Mouse (Mus musculus): Measurements from ENCODE around the gene Ddx23.
A peak's percentile ranks its signal among the peaks of the same experiment; 100 is the strongest.

Gene Ddx23

GRCm38 (mm10) chr15:98631493-98631892, 31.2 kb downstream of the Ddx23 start:
- peak; percentile 85 for DNase-seq

- no peak for DNase-seq
These were observed 32.2 kb downstream of the Ddx23 start, which contains the start of gene Cacnb3 for GRCm38 (mm10) chr15:98630540-98630939. Gene Cacnb3 (plus strand): TSS chr15:98630840.

- no peak for DNase-seq
These were observed 33.2 kb downstream of the Ddx23 start for GRCm38 (mm10) chr15:98629464-98629863.

DNA sequence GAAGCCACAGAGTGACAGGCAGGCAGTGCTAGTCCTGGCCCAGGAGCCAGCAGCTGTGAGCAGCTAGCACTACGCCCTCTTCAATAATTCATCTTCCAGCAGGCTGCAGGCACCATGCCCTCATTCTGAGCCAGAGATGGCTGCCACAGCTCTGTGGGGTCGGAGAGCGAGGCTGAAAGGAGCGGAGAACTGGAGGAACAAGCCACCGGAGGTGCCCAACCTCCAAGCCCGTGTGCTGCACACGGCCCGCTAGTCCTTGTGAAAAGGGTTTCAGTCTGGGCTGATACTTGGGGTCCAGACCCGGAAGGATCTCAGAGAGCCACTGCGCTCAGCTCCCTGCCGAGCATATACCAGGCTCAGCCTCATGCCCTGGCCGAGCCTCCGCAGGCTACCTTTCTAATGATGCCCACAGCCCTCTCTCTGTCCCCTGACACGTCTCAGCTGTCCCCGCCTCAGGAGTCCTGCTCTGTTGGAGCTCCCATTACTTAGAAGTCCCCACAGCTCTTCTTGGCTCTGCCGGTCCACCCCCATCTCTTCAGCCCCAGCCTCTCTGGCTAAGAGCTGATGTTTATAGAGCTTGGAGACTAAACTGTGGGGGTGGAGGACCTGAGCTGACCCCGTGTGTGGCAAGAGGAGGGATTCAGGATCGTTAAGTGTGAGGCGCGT, 34.0 kb downstream of the Ddx23 start:
- no peak for DNase-seq

DNA sequence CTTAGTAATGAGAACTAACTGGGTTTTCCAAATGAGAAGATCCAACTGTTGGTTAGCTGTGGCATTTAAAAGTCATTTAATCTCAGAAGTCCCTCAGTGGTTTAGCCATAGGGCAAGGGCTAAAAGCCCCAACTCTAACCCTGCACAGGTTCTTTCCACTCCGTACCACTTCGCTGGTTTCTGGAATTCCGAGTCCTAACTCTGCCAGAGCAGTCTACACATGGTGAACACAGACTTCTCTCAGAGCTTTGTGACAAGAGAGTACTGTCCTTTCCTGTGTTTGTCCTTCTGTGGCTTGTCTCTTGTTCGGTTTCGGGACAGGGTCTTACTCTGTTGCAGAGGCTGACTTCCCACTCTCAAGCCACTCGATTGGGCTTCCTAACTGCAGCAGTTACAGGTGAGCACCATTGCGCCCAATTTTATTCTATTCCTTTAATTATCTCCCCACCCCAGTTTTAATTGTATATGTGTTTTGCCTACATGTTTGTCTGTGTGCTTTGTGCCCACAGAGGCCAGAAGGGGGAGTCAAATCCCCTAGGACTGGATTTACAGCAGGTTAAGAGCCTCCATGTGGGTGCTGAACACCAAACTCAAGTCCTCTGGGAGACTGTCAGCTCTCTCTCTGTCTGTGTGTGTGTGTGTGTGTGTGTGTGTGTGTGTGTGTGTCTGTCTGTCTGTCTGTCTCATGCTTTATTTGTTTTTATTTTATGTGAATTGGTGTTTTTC, 36.0 kb downstream of the Ddx23 start:
- DNase-seq = no peak

DNA sequence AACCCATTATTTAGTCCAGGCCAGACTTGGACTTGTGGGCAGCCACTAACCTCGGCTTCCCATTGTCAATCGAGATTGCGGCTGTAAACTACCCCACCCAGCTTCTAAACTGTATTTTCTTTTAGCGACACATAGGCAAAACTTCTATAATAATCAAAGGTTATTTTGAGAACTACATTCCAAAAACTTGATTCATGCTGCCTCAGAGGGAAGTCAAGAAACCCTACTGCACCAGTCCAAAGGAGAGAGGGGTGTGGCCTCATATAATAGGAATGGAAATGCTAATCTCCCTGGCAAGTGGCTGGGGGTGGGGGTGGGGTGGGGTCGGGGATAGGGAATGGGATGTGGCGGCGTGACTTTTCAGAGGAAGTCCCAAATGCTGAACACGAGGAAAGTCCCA, 36.6 kb downstream of the Ddx23 start:
- no peak for DNase-seq

- DNase-seq = no peak
These were observed 39.3 kb downstream of the Ddx23 start for GRCm38 (mm10) chr15:98623361-98623821.

- DNase-seq = no peak
These were observed 40.0 kb downstream of the Ddx23 start for GRCm38 (mm10) chr15:98622721-98623120.

- DNase-seq = no peak
These were observed 40.5 kb downstream of the Ddx23 start for GRCm38 (mm10) chr15:98622199-98622598.

- peak; percentile 85 for DNase-seq
These were observed 45.5 kb downstream of the Ddx23 start for GRCm38 (mm10) chr15:98617176-98617537.

GRCm38 (mm10) chr15:98616362-98617175, 46.1 kb downstream of the Ddx23 start:
- peak; percentile 37 for DNase-seq

GRCm38 (mm10) chr15:98615751-98616150, 46.9 kb downstream of the Ddx23 start:
- DNase-seq = no peak

DNA sequence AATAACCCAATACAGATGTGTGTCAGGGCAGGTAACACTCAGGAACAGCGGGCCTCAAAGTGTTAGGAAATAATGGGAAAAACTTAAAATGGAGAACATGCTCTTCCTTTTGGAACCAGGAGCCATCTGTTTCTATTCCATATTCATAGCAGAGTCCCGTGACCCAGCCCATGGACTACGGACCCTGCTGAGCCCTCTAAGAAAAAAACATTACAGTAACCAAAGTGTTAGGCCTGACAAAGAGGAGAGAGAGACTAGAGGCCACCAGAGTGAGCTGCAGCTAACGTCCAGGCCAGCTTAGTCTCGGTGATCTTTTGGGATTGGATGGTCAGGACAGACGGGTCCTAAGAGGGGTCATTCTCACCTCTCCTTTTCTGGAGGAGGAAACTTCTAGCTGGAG, 47.7 kb downstream of the Ddx23 start:
- DNase-seq = peak; percentile 53

GRCm38 (mm10) chr15:98614551-98614950, 48.1 kb downstream of the Ddx23 start:
- peak; percentile 79 for DNase-seq

- DNase-seq = no peak
These were observed 50.5 kb downstream of the Ddx23 start for GRCm38 (mm10) chr15:98612229-98612628.

GRCm38 (mm10) chr15:98610131-98610633, 52.5 kb downstream of the Ddx23 start:
- no peak for DNase-seq

GRCm38 (mm10) chr15:98609331-98610130, 53.2 kb downstream of the Ddx23 start, which contains the start of gene Adcy6:
Gene Adcy6 (minus strand): TSS chr15:98610076.
- DNase-seq = peak; percentile 94

- DNase-seq = peak; percentile 55
These were observed 53.9 kb downstream of the Ddx23 start for GRCm38 (mm10) chr15:98608784-98609250.

GRCm38 (mm10) chr15:98608058-98608783, 54.5 kb downstream of the Ddx23 start:
- peak; percentile 51 for DNase-seq

DNA sequence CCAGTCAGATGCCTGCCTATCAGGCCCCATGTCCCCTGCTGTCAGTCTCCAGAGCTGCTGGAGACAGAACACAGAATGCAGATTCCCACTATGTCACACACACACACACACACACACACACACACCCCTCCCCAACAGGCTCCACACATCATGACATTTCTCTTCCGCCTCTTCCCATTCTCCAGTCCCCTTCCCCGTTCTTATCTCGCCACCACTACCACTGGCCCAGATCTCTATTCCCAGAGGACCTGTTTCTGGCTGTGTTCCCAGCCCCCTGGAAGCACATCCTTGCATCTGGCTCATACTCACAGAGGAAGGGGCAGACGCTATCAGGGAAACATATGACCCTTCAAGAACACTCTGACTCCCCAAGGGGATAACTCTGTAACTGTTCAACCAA, 55.1 kb downstream of the Ddx23 start:
- peak; percentile 90 for DNase-seq

DNA sequence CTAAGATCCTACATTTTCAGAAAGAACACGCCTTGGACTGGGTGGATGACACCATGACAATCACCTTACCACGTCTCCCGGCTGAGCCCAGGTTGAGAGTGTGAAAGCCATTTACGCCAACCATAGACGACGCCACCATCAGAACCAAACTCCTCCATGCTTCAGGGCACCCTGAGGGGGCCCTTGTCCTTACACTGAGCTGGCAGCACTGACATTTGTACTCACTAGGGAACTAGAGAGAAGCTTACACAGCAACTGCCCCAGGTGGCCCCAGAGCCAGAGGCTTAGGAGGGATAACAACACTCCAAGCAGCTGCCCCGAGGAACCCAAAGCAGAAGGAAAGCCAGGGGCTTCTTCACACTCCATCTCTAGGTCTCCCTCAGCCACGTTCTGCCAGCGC, 56.0 kb downstream of the Ddx23 start:
- DNase-seq = no peak

Measured in kidney, postnatal 10 days (tissue).